Mouse (Mus musculus): ENCODE results near the gene Adgrb3.
"Not testable (repeated sequence)": the region's sequence is repeated elsewhere in the genome, so short reads cannot be mapped to it uniquely, and the experiment has no call there.

Adgrb3 gene

DNA sequence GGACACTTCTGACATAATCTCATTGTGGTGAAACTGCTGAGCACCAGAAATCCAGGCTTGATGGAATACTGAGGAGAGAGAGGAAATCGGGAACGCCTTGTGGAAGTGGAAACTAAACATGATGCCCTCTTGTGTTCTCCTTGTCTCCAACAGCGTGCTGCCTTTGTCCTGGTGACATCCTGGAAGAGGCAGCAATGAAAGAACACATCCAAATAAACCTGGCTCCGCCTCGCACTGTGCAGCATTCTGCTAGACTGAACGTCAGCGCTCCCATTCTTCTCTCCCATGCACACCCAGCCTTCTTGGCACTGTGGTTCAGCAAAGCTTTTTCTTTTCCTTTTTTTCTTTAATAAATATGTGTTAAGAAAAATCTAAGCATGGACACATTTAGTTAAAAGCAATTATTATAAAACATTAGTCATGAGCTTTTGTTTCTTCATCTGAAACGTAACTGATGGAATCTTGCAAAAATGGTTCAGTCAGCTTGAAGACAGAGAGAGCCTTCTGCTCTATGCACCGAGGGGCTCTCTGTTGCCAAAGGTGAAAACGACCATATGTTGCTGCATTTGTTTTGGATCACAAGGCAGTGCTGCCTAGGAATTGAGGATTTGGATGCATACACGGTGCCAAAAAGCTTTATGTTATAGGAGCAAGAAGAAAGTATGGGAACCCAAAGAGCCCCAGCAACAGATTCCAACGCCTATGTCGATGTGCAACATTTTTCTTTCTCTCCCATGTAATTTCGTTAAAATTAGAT is 743.7 kb downstream of the Adgrb3 start:
- DNase-seq: no peak

DNA sequence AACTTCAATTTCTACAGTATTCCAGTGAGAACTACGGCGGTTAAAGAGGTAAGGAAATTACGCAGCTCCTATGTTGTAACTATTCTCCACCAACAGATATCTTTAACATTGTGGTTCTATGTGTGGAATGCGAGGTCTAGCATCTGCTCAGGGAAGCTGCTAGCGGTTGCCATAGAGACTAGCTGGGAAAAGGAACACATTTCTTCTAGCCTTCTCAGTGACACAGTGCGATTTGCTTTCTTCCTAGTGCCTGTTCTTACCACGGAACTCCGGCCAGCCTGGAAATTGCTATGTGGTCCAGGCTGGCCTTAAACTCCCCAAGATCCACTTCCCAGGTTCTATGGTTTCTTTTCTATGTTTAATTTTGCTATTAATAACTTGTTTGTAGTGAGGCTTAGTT is 747.1 kb downstream of the Adgrb3 start:
- DNase-seq: no peak

DNA sequence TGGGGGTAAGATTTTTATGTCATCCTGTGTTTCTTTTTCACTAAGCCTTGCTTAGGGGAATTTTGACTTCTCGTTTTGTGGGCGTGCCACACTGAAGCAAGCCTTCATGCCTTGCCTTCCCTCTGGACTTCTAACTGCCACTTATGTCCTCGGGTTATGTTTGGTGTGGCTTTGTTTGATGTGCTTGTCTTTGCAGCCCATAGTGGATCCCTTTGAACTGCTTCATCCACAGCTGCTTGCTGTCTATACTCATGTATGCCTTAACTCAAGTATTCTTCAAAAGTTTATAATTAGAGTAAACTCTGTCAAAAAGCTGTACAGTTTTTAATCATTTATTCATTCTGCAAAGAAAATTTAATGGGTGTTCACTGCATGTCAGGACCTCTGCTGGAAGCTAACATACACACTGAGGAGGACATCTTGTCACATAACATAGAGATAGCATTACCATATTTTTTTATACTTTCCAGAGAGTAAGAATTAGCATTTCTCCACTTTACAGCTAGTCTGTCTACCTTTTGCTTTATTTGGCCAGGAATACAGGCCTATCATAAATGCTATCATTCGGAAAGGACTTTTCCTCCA is 748.1 kb downstream of the Adgrb3 start:
- no peak for DNase-seq

DNA sequence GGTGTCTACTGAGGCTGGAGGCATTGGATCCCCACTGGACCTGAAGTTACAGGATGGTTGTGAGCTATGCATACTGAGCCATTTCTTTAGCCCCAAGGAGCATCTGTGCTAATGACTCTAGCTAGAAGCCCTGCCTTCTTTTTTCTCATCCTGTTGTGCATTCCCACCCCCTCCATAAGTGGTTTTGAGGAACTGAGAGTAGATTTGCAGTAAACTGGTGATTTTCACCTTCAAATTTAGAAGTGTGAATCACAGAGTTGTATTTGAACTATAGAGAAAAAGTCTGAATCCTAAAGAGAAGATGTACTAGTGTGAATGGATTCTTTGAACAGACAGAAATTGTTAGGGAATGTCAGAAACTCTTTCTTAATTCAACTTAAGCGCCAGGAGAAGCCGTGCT is 750.1 kb downstream of the Adgrb3 start:
- no peak for DNase-seq

DNA sequence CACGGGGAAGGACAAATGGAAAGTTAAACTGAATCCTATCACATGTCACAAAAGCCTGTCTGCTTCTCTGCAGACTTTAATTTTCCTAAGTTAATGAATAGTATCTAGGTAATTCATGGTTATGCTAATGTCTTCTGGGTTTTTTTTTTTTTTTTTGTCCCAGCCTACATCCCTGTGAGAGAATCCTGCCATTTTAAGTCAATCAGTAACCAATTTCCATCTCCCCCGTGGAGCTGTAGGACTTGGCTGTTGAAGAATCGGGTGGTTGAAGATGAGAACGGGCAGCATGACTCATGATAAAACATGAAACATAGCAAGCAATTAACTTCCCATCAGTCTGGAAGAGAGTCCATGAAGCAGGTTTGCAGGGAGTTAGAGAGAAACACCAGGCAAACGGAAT is 753.6 kb downstream of the Adgrb3 start:
- DNase-seq: no peak

DNA sequence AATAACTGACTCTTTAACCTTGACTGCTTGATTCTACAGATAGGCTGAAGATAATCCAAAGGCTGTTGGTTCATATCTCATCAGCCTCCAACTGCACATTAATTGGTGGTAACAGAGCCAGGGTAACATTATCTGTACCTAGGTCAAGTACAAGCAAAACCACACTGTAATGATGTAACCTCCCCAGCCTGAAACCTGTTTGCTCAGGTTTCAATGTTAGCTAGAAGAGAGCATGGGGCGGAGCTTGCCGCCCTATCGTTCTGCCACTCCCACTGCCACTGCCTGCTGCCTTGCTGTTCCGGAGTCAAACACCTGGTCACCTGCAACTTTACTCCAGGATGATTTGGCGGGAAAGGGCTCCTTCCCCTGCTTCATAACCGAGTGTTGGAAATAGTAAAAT is 765.5 kb downstream of the Adgrb3 start:
- DNase-seq: peak; percentile 51 to 70

DNA sequence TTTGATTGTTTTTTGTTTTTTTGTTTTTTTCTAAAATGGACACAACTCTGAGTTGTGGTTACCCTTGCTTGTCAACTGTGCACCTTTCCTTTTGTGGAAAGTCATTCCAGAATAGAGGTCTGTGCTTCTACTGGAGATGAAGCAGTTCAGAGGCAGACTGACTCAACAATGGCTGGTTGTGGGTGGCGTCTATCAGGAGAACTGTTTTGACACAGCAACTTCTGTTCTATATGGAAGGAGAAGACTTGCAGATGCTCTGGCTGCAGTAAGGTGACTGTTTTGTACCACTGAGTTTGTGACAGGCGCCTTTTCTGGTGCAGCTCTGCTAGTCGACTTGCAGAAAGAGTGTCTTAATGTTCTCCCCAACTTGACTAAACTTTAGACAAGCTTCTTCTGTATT is 768.6 kb downstream of the Adgrb3 start:
- DNase-seq: no peak

DNA sequence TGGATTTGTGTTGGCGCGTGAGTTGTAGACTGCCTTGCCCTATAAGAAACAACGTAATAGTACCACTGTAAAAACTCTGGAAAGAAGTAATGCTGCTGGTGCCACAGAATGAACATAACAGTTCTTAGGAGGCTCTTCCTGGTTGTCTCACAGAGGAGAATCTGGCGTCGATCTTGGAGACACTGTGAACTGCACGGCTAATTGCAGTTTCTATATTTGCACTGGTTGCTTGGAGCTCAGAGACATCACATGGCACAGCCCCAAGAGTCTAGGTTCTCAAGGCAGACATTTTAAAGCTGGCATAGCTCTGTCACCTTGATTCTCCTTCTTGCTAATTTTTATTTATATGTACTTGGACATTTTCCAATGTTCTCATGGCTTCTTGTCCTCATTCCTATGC is 769.3 kb downstream of the Adgrb3 start:
- DNase-seq: no peak

DNA sequence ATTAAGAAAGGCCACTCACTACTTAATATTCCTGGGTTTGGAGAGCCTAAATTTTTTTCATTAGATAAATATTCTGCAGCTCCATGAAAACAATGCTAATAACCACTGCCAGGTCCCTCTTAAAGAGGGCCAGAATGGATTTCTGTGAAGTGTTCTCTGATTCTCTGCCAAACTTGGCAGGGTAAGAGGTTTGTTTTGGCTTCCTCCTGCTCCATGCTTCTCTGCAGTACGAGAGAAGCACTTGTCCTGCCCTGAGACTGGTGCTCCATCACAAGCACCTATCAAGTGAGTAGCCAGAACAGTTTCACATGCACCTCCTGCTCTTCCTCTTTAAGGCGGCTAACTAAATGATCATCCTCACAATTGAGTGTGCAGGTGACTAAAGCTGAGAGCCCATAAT is 771.9 kb downstream of the Adgrb3 start:
- peak; percentile 68 to 81 for DNase-seq

DNA sequence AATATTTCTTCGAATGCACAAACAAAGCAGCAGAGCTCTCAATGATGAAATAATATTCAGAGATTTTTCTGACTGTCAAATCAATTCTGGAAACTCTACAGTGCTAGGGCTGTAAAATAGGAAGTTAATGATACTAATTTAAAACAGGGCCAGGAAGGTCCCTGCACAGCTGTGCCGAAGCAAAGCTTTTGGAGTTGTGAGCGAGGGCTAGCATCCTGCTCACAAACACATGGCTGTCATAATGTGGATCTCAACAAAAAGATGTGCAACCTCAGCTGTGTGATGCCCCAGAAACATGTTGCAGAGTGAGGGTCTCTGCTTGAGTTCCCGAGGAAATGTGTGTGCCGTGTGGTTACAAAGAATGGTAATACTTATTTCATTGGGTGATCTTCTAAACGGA is 772.3 kb downstream of the Adgrb3 start:
- DNase-seq: no peak

DNA sequence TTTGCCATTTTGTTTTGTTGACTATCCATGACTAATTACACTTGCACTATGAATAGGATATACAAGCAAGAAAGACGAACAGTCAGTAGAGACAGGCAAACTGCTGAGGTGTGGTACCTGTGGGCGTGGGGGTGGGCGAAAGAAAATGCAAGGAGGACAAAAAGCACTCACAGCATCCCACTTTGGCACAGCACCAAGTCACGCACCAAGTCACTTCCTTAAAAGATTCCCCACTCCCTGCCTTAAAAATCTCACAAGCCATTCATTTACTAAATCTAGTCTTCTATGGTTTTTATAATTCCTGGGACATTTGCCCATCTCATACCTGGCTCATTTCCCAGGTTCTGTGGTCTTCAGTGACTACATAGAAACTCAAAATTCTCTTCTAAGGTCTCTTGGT is 787.4 kb downstream of the Adgrb3 start:
- no peak for DNase-seq

DNA sequence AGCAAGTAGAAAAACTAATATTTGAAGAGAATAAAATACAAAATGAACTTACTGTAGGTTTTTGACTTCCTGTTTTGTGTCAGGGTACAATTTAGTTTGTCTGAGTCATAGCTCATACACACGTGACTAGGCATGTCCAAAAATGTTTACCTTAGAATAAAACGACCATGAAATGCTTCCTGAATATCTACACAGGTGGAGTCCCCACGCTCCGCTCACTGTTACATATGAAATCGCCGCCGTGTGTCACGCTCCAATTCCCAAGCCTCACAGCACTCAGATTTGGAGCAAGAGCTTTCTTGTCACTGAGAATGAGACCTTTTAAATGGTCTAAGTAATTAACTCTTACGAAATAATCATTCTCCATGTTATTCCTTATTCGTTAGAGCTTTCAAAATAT is 795.3 kb downstream of the Adgrb3 start:
- no peak for DNase-seq

DNA sequence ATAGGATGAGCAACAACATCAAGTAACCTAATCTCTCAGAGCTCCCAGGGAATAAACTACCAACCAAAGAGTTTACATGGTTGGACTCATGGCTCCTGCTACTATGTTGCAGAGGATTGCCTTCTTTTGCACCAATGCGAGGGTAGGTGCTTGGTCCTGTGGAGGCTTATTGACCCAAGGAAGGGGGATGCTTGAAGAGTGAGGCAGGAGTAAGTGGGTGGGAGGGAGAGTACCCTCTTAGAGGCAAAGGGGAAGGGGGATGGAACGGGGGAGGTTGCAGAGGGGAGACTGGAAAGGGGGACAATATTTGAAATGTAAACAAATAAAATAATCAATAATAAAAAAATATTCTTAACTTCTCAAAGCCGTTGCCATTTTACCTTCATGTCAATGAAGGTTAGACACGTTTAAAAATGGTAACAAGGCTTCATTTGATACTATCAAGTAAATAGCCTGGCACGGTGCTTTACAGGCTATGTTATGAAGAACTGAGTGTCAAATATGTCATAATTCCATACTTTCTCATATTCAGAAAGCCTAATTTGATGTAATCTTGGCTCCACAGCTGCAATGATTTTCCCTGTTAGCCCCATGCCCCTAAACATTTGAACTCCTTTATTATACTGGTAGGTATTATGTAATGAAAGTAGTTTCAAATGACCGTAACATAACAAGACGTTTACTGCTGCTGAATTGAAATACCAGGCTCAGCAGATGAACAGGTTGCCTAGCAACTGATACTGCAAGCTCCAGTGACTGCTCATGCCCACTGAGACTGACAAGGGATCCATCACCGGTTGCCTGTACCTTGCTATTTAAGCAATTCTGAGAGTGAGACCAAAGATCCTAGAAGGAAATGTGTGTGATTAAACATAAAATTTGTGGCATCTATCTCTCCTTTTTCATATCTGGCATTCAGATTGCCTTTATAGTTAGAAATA is 796.1 kb downstream of the Adgrb3 start:
- no peak for DNase-seq

DNA sequence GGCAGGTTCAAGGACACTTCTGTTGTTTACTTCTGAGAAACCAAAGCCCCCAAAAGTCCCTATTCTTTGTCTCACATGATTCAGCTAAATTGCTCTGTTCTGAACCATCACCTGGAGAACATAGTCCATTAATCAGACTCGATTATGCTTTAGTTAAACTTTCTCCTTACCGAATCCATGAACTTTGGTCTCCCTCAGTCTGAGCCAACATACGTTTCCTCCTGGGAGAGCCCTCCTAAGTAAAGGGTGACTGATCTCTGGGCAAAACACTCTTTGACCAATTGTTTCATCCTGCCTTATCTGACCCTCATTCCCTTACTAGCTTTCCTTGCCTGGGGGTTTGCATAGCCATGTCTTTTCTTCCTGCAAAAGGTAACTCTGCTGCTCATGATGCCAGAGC is 806.4 kb downstream of the Adgrb3 start:
- DNase-seq: no peak

DNA sequence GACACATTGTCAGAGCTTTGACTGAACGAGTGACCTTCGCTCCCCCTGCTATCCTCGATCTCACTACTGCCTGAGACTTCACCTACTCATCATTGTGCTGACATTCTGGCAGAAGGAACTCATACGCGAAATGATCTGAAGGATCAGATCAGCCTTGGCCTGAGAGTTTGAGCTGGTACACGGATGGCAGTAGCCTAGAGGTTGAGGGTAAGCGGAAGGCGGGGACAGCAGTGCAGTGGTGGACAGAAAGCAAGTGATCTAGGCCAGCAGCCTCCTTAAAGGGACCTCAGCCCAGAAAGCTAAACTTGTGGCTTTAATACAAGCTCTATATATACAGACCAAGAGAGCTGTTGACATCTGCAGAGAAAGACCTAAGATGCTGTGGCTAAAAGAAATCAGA is 811.7 kb downstream of the Adgrb3 start:
- not testable (repeated sequence) for DNase-seq
